Mouse (Mus musculus): ENCODE measurements at regions not wholly inside any gene's neighbourhood (a gene's known extent, or its start where the extent isn't known, plus 50 kb on each side); places are given as distances from the start of the nearest gene placed in this dataset.

DNA sequence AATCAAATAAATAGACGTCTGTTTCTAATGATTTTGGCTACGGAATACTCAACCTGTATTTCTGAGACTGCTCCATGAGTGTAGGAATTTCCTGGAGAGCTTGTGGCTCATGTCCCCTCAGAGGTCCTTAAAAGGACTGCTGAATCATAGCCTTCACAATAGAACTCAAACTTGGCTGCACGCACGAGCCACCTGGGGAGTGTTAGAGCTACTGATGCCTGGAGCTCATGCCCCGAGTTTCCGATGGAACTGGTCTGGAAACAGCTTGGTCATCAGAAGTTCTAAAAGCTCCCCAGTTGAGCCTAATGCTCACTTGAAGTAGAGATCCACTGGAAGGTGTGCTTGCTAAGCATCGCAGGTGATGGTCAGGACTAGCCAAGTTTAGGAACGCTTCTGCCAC, 174.3 kb upstream of the Maf start:
- TF ChIP-seq EP300 (IDR thresholded peaks at IDR 0.05; ENCODE audit: low read depth), result no peak
- TF ChIP-seq CTCF (IDR thresholded peaks at IDR 0.05; ENCODE audit: low read depth), result no peak

Data from liver, embryonic 14.5 days (tissue).